Mouse (Mus musculus) hindbrain, embryonic 16.5 days (tissue): ENCODE results near the gene Rnf183. TPM values are rescaled to one million over a fixed set of nuclear protein-coding genes. Genes with fewer than 3 reads are reported as not detected.
A peak's percentile ranks its signal among the peaks of the same experiment; 100 is the strongest.
"Not testable (repeated sequence)": the region's sequence is repeated elsewhere in the genome, so short reads cannot be mapped to it uniquely, and the experiment has no call there.

Source experiments
- ATAC-seq: fragments of 200-750 bp; cut with Nextera tagmentation; 2 replicates; pipeline ENCODE4 v1.8.0; 2017; ENCODE audit warnings: moderate TSS enrichment, moderate library complexity
- H3K27ac ChIP-seq: fragments of 300-500 bp; sonication (generic); 2 replicates; pipeline ENCODE4 v1.5.1; 2014; ENCODE audit warnings: low read depth, mild to moderate bottlenecking, control low read depth, low read length, moderate library complexity
- H3K27me3 ChIP-seq: fragments of 300-500 bp; sonication (generic); replicated peaks from 2 replicates; pipeline ENCODE4 v1.6.1; 2014; ENCODE audit warnings: low read length; ENCODE audit not compliant: control insufficient read depth, insufficient read depth
- H3K36me3 ChIP-seq: fragments of 300-500 bp; sonication (generic); 2 replicates; pipeline ENCODE4 v1.6.1; 2014; ENCODE audit warnings: mild to moderate bottlenecking, low read length, moderate library complexity, mixed read lengths; ENCODE audit not compliant: control insufficient read depth, insufficient read depth
- H3K4me1 ChIP-seq: fragments of 300-500 bp; sonication (generic); 2 replicates; pipeline ENCODE4 v1.6.1; 2014; ENCODE audit warnings: low read depth, low read length; ENCODE audit not compliant: control insufficient read depth, insufficient read depth
- H3K4me2 ChIP-seq: fragments of 300-500 bp; sonication (generic); 2 replicates; pipeline ENCODE4 v1.6.1; 2014; ENCODE audit warnings: mild to moderate bottlenecking, low read length, control low read depth, moderate library complexity
- H3K4me3 ChIP-seq: fragments of 300-500 bp; sonication (generic); 2 replicates; pipeline ENCODE4 v1.5.1; 2014; ENCODE audit warnings: mild to moderate bottlenecking, low read length, control low read depth, moderate library complexity
- H3K9ac ChIP-seq: fragments of 300-500 bp; sonication (generic); 2 replicates; pipeline ENCODE4 v1.6.1; 2014; ENCODE audit warnings: low read depth, mild to moderate bottlenecking, control low read depth, low read length, moderate library complexity
- H3K9me3 ChIP-seq: fragments of 300-500 bp; sonication (generic); 2 replicates; pipeline ENCODE4 v1.6.1; 2014; ENCODE audit warnings: mild to moderate bottlenecking, low read length, moderate library complexity; ENCODE audit not compliant: control insufficient read depth
- WGBS: fragments of 180-500 bp; shearing (Covaris S2); extraction: QIAGEN DNeasy Blood & Tissue Kit; methylation state at CpG from one replicate; pipeline ENCODE4 v1.1.7; 2014; 5-methylcytosine and 5-hydroxymethylcytosine counted together
- polyA plus RNA-seq: library from polyadenylated mRNA; unstranded; fragments of >200 nt; fragmentation: Nextera tagmentation; extraction: Ambion mirVana; gene quantifications from 2 replicates; pipeline ENCODE4 v1.2.1, GENCODE M21; 2015

The Rnf183 gene
- polyA plus RNA-seq: 0.29 TPM in 1 of 2 replicates, not detected in the other

- 86% methylated on average over 6 of the region's 6 CpGs for WGBS
- H3K9ac ChIP-seq: no peak within 1 kb of the TSS
- H3K4me1 ChIP-seq: no peaks in the 10 kb centered on the region
- no peak for ATAC-seq
- no peaks in the 10 kb centered on the region for H3K36me3 ChIP-seq
- H3K4me3 ChIP-seq: no peak within 1 kb of the TSS
- no peak within 1 kb of the TSS for H3K4me2 ChIP-seq
- H3K27me3 ChIP-seq: no peaks in the 10 kb centered on the region
- H3K27ac ChIP-seq: no peak within 1 kb of the TSS
- H3K9me3 ChIP-seq: no peaks in the 10 kb centered on the region
Measured at GRCm38 (mm10) chr4:62435081-62435480, at the start of gene Rnf183. Gene Rnf183, minus strand, starts transcription at chr4:62435252.

DNA sequence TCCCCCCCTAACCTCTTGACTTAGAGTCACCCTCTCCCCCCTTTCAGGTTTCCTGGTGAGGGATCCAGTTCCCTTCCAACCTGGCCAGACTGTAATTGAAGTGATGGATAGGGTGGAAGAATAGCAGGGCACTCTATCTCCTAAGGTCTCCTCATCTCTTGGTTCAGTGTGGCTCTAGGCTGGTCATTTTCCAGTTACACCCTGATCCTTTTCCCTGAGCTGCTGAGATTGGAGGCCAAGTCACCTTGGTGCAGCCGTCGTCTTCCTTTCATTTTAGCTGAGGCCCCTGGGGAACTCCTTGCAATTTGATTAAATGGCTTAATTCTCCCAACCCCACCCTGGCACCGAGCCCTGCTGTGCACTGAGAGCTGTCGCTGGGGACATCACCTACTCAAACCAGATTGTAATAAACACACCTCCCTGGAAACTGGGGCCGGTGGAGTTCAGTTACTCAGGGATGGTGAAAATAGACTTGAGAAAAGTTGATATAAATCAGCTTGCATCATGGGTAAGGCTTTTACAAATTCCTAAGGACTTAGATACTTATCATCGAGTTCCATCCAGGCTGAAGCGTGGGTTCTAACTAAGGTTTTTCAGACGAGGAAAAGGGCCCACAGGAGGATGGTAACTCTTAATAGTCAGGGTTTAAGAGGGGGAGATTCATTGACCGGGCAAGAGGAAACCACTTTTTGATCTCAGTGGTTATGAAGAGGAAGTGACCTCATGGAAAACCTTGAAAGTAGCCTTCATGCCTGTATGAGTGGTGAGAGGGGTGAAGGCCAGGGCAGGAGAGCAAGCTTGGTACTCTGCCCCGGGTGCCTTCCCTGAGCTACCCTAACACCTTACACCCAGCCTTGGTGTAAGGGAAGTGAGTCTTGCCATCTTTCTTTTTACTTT, 45.9 kb upstream of the Rnf183 start:
- ATAC-seq: peak; percentile 39; the same call in 1 of the 2 replicates
- 46% methylated on average over 10 of the region's 10 CpGs for WGBS
- peaks cover 9% of the 10 kb centered on the region; the same call in 1 of the 2 replicates for H3K27me3 ChIP-seq

GRCm38 (mm10) chr4:62479937-62480708, 45.1 kb upstream of the Rnf183 start, which contains the start of gene Bspry:
Gene Bspry, plus strand, starts transcription at chr4:62480053.
- H3K4me2 ChIP-seq: peak within 1 kb of the TSS; percentile 68
- no peaks in the 10 kb centered on the region; the same call in 1 of the 2 replicates for H3K4me1 ChIP-seq
- H3K27ac ChIP-seq: no peak within 1 kb of the TSS
- H3K9ac ChIP-seq: peak within 1 kb of the TSS; percentile 33
- peak; percentile 83 for ATAC-seq
- peaks cover 9% of the 10 kb centered on the region; the same call in 1 of the 2 replicates for H3K27me3 ChIP-seq
- 2% methylated on average over 55 of the region's 71 CpGs for WGBS
- peak within 1 kb of the TSS; percentile 48 for H3K4me3 ChIP-seq
- no peaks in the 10 kb centered on the region for H3K9me3 ChIP-seq
- H3K36me3 ChIP-seq: no peaks in the 10 kb centered on the region

More for the DNA sequence above, 45.9 kb upstream of the Rnf183 start:
- Histone ChIP-seq H3K36me3 (no peaks in the 10 kb centered on the region), H3K9ac (no peak overlapping the region), H3K4me2 (no peak overlapping the region), H3K4me3 (no peak overlapping the region), H3K9me3 (no peaks in the 10 kb centered on the region), H3K27ac (no peak overlapping the region), H3K4me1 (no peaks in the 10 kb centered on the region; the same call in 1 of the 2 replicates)

DNA sequence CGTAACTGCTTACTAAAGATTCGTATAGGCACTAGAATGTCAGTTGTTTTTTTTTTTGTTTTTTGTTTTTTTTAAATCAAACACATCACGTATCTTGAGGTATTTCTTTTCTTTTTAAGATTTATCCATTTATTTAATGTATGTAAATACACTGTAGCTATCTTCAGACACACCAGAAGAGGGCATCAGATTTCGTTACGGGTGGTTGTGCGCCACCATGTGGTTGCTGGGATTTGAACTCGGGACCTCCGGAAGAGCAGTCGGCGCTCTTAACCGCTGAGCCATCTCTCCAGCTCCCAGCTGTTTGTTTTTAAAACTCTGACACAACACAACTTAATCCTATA, 44.5 kb upstream of the Rnf183 start:
- H3K4me2 ChIP-seq: peak overlapping the region; percentile 68
- not testable (repeated sequence) for ATAC-seq
- 16% methylated on average over 11 of the region's 11 CpGs for WGBS

DNA sequence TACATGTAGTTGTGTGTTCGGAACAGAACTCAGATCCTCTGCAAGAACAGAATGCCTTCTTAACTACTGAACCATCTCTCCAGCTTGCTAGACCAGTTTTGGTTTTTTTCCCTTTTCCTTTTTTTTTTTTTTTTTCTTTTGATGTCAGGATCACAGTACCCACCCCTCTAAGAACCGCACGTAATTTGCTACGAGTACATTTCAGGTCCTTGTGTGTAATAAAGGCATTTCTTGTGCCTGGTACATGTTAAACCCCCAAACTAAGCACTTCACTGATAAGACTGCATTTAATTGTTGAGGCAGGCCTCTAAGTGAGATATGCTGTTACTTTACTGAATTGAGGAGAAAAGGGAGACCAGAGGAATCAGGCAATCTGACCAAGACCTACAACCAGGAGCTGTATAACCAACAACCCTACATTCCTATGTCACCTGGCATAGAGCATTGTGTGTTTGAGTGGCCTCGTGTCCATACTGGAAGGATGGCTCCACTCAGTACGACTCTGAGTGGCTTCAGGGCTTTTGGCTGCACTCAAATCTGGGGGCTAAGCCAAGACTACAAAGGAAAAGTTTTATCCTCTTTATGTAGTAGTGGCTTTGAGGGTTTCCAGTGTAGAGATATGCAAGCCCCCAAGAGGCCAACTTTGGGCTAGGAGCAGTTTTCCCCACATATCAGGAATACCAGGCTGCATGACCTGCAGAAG, 42.6 kb upstream of the Rnf183 start:
- Histone ChIP-seq H3K4me1 (no peaks in the 10 kb centered on the region; the same call in 1 of the 2 replicates), H3K9ac (no peak overlapping the region), H3K4me3 (no peak overlapping the region), H3K4me2 (no peak overlapping the region), H3K27ac (no peak overlapping the region), H3K9me3 (no peaks in the 10 kb centered on the region), H3K27me3 (peaks cover 9% of the 10 kb centered on the region; the same call in 1 of the 2 replicates), H3K36me3 (no peaks in the 10 kb centered on the region)
- WGBS: 89% methylated on average over 6 of the region's 6 CpGs
- ATAC-seq: no peak

More for the DNA sequence above, 44.5 kb upstream of the Rnf183 start:
- H3K9me3 ChIP-seq, H3K4me1 ChIP-seq, H3K27ac ChIP-seq, H3K27me3 ChIP-seq, H3K36me3 ChIP-seq, H3K9ac ChIP-seq: not testable (repeated sequence)
- H3K4me3 ChIP-seq: peak overlapping the region; percentile 48

DNA sequence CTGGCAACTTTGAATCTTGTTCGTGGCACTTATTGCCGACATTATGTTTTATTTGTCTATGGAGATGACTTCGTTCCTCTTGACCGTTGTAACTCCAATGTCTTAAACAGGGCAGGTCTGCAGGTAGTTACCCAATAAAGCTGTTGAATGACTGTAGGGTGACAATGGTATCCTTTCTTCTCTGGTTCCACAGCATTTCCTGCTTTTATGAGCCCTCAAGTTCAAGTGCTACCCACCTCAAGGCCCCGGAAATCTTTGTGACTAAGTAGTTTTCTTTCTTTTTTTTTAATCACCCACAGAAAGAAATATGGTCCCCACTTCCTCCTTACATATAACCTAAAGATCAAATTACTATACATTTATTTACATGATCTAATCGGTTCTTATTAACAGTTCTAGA, 40.7 kb upstream of the Rnf183 start:
- no peaks in the 10 kb centered on the region for H3K36me3 ChIP-seq
- WGBS: 95% methylated on average over 6 of the region's 6 CpGs
- H3K27me3 ChIP-seq: peaks cover 9% of the 10 kb centered on the region; the same call in 1 of the 2 replicates
- no peaks in the 10 kb centered on the region for H3K9me3 ChIP-seq
- ATAC-seq: no peak
- H3K4me3 ChIP-seq: no peak overlapping the region
- H3K4me2 ChIP-seq: no peak overlapping the region
- no peak overlapping the region for H3K27ac ChIP-seq
- H3K9ac ChIP-seq: no peak overlapping the region
- no peaks in the 10 kb centered on the region; the same call in 1 of the 2 replicates for H3K4me1 ChIP-seq

DNA sequence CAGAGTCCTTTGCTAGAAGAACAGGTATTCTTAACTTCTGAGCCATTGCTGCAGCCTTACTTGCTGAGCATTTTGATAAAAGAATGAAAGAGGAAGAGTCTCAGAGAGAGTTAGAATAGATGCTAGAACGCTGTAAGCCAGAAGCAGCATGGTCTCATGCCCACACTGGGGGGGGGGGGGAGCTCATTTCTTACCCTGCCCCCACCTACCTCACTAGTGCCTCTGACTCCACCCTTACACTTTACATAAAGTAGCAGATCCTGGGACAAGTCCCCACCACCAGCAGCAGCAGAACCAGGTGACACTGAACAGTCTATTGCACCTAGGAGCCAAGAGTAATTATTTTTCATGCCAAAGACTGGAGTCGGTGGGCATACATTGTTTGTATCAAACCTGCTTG, 40.1 kb upstream of the Rnf183 start:
- Histone ChIP-seq H3K9ac (no peak overlapping the region), H3K9me3 (no peaks in the 10 kb centered on the region), H3K4me1 (no peaks in the 10 kb centered on the region; the same call in 1 of the 2 replicates), H3K4me3 (no peak overlapping the region), H3K27me3 (peaks cover 9% of the 10 kb centered on the region; the same call in 1 of the 2 replicates), H3K36me3 (no peaks in the 10 kb centered on the region), H3K27ac (no peak overlapping the region), H3K4me2 (no peak overlapping the region)
- no peak for ATAC-seq
- WGBS: 94% methylated on average over 2 of the region's 2 CpGs

GRCm38 (mm10) chr4:62472071-62472470, 37.0 kb upstream of the Rnf183 start:
- Histone ChIP-seq H3K27me3 (no peaks in the 10 kb centered on the region), H3K36me3 (peaks cover 3% of the 10 kb centered on the region; the same call in 1 of the 2 replicates), H3K4me1 (no peaks in the 10 kb centered on the region), H3K9ac (no peak overlapping the region), H3K4me2 (no peak overlapping the region), H3K27ac (no peak overlapping the region), H3K4me3 (no peak overlapping the region), H3K9me3 (0 out of 2 replicates have a peak, but pooled peaks cover 2% of the 10 kb centered on the region)
- ATAC-seq: no peak
- 100% methylated on average over 2 of the region's 2 CpGs for WGBS
